Mouse (Mus musculus): ENCODE measurements at regions not wholly inside any gene's neighbourhood (a gene's known extent, or its start where the extent isn't known, plus 50 kb on each side); places are given as distances from the start of the nearest gene placed in this dataset.
A peak's percentile ranks its signal among the peaks of the same experiment; 100 is the strongest.

DNA sequence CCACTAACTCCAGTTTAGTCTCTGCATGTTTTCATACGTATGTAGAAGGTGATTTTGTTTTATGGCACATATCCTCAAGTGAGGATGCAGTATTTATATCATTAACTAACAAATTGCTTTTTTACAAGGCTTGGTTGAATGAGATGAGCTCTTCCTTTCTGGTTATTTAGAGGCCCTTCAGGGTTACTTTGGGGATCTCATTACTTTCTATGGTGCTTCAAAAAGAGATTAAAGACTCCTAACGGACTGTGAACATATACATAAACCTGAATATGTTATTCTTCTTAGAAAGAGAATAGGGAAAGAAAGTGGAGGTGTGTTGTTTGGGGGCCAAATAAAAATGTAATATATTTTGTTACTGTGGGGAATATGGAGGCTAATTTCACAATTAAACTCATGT, 918.8 kb upstream of the Celf2 start:
- TF ChIP-seq CTCF (IDR thresholded peaks at IDR 0.05) = no peak
- no peak overlapping the region for H3K27ac ChIP-seq
- intact Hi-C loops (cut with DNase I) = no loop called here
- DNase-seq (ENCODE audit: extremely low spot score in 1 of 2, low spot score in 2 of 2) = no peak
- H3K4me3 ChIP-seq = no peak overlapping the region

DNA sequence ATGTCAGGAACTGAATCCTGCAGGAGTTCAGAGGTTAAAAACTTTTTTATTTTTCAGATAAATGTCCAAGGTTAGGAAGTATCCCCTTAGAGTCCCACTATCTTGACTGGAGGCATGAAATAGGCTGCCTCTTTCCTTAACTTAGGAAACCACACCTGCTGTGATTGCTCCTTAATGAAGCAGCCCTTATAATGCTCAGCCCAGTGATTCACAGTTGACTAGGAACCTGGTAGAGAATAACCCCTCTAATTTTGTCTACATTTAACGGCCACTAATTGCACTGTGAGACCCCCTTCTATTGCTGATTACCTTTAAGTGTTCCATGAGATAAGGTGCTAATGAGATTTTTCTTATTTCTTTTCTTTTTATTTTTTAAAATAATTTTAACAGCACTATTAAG, 918.4 kb upstream of the Celf2 start:
- intact Hi-C loops (cut with DNase I) = no loop called here
- no peak for DNase-seq (ENCODE audit: extremely low spot score in 1 of 2, low spot score in 2 of 2)
- H3K27ac ChIP-seq = no peak overlapping the region
- H3K4me3 ChIP-seq = no peak overlapping the region
- TF ChIP-seq CTCF (IDR thresholded peaks at IDR 0.05) = no peak

DNA sequence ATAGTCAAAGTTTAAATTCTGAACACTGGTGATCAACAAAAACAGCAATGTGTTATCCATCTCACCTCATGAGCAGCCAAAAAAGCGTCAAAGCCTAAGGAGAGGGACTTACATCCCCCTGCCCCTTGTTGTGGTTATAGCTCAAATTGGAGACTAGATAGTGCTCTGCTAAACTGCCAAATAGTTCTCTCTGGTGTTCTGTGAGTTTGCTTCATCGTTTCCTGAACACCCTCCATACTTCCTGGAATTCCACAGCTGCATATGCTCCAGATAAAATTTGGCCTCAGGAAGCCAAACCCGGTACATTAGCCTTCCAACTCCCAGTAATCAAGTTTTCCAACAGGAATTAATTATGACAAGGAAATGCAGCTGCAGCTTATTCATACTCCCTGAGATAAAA, 906.6 kb upstream of the Celf2 start:
- intact Hi-C loops (cut with DNase I) = no loop called here
- Histone ChIP-seq H3K27ac (no peak overlapping the region), H3K4me3 (no peak overlapping the region)
- no peak for TF ChIP-seq CTCF (IDR thresholded peaks at IDR 0.05)
- DNase-seq (ENCODE audit: extremely low spot score in 1 of 2, low spot score in 2 of 2) = no peak

DNA sequence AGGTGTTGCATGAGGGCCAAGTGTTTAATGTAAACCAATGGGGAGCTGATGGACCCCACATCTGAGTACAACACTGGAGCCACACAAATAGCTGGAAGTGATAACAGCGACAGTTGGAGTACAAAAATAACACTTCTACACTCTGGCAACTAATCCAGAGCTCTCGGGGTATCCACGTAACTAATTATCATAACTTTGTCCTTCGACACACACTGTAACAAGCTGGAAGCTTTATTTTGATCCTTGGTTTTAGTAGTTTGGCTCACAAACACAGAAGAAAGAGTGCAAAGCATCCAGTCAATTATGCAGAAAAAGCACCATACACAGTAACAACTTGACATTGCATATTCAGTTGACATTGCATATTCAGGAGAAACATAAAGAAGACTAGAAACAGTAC, 884.8 kb upstream of the Celf2 start:
- no peak for DNase-seq (ENCODE audit: extremely low spot score in 1 of 2, low spot score in 2 of 2)
- intact Hi-C loops (cut with DNase I) = no loop called here
- Histone ChIP-seq H3K4me3 (no peak overlapping the region), H3K27ac (no peak overlapping the region)
- no peak for TF ChIP-seq CTCF (IDR thresholded peaks at IDR 0.05)

DNA sequence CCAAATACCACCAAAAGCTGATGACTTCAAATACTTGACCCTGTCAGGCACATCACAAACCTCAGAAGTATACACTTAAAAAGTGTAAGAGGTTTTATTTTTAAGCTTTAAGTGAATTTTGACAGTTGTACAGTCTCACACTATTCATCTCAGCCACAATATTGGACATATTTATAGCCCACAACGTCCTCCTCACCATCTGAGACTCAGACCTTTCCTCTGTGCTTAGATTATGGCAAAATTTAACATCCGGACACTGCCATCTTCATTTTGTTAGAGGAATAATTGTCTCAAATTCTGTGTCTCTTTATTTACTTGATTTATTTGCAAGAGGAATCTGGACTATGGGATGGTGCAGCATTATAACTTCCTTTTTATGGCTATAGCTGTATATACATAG, 880.2 kb upstream of the Celf2 start:
- Histone ChIP-seq H3K4me3 (no peak overlapping the region), H3K27ac (peak overlapping the region; percentile 29; the same call in 1 of the 2 replicates)
- TF ChIP-seq CTCF (IDR thresholded peaks at IDR 0.05) = no peak
- intact Hi-C loops (cut with DNase I) = loop anchor here (2.0 to 10.0 kb wide), 4 partner anchors 83 to 1125 kb away; no protein-coding TSS in a partner anchor
- no peak for DNase-seq (ENCODE audit: extremely low spot score in 1 of 2, low spot score in 2 of 2)

DNA sequence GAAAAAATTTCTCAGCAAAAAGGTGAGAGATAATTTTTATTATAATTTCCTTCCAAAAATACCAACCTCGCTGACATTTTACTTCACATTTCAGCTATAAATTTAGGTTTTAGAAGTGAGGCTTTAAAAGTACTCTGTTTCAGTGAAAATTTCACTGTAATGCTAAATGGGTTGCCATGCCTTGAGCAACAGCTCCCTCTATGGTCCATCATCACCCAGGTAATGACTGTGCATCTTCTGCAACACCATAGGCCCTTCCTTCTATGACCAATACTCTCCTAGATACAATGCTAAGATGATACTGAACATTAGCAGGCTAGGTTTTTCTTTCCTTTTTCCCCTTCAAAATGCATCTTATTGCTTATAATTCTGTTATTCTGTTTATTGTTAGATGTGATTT, 870.9 kb upstream of the Celf2 start:
- peak; percentile 87 for TF ChIP-seq CTCF (IDR thresholded peaks at IDR 0.05)
- intact Hi-C loops (cut with DNase I) = loop anchor here (5.0 to 10.0 kb wide), 2 partner anchors 983 to 1115 kb away; no protein-coding TSS in a partner anchor
- no peak overlapping the region for H3K4me3 ChIP-seq

DNA sequence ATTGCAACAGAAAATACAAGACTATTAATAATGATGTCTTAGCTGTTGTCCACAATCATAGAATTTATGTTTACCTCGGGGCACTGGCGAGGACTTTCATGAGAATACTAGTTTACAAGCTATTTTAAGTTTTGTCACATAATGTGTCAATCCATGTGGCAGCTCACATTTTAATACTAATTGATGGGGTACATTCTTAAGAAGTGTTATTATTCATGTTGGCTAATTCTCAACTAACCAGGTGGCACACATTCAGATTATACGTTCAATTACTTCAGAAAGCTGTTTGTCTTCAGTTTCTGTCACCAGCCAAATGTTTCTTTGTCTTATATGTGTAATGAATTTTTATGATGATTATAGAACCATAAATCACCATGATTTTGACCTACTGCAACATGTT, 870.2 kb upstream of the Celf2 start:
- intact Hi-C loops (cut with DNase I) = no loop called here

More for the DNA sequence above, 870.9 kb upstream of the Celf2 start:
- DNase-seq (ENCODE audit: extremely low spot score in 1 of 2, low spot score in 2 of 2) = peak; percentile 65 to 69
- peak overlapping the region; percentile 83 for H3K27ac ChIP-seq

DNA sequence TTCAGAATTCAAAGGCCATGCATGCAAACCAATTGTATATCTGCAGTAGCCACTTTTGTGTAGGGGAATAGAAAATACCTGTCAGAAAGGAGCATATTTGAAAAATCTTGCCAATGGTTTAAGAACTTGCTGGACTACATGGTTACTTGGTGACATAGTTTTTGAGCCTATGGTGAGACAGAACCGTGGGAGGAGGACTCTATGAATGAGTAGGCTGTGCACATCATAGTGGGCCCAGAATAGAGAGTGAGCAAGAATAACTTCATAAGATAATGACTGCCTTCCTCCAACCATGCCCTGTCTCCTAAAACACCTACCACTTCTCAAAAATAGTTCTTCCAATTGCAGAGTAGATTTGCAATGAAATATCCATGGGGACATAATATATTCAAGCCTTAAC, 838.5 kb upstream of the Celf2 start:
- intact Hi-C loops (cut with DNase I) = loop anchor here (5.0 to 10.0 kb wide), 4 partner anchors 321 to 1091 kb away; no protein-coding TSS in a partner anchor
- no peak for TF ChIP-seq CTCF (IDR thresholded peaks at IDR 0.05)
- H3K27ac ChIP-seq = peak overlapping the region; percentile 90
- H3K4me3 ChIP-seq = no peak overlapping the region
- DNase-seq (ENCODE audit: extremely low spot score in 1 of 2, low spot score in 2 of 2) = no peak

More for the DNA sequence above, 870.2 kb upstream of the Celf2 start:
- H3K4me3 ChIP-seq = no peak overlapping the region
- H3K27ac ChIP-seq = peak overlapping the region; percentile 83
- no peak for DNase-seq (ENCODE audit: extremely low spot score in 1 of 2, low spot score in 2 of 2)
- TF ChIP-seq CTCF (IDR thresholded peaks at IDR 0.05) = no peak

DNA sequence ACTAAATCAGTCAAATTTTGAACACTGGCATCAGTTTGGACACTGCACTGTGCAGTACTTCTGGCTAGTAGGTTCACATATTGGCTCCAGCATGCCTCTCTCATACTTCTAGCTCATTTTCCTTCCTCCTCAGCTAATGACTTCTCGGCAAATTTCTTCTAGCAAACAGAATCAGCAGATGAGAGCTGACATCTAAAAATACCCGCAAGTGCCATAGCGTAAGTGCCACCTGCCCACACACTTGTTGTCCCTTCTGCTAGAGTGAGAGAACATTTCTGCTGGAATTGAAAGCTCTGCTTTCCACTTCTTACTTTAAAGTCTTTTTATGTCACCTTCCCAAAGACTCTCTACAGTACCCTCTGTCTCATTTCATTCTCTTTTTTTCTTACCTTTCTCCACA, 835.4 kb upstream of the Celf2 start:
- no peak overlapping the region for H3K4me3 ChIP-seq
- peak overlapping the region; percentile 90 for H3K27ac ChIP-seq
- intact Hi-C loops (cut with DNase I) = loop anchor here (1.0 to 10.0 kb wide), 5 partner anchors 68 to 1087 kb away; no protein-coding TSS in a partner anchor
- DNase-seq (ENCODE audit: extremely low spot score in 1 of 2, low spot score in 2 of 2) = peak; percentile 62 to 64
- TF ChIP-seq CTCF (IDR thresholded peaks at IDR 0.05) = no peak

DNA sequence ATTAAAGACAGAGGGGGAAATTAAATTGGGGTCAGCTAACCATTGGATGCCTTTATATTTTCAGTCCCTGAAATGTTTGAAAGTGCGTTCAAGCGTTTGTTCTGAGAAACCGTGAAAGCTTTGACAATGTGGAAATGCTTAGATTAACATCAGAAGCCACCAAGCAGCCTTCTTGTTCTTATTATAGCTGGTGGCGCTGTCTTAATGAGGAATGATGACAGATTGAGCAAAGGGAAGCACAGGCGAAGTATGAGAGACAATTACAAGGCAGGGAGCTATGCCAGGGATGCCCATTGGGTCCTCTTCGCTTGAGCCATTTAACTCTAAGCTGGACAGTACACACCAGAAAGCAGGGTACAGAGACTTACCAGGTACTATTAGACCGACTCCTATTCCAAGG, 828.9 kb upstream of the Celf2 start:
- intact Hi-C loops (cut with DNase I) = no loop called here
- H3K4me3 ChIP-seq = no peak overlapping the region
- peak overlapping the region; percentile 91 for H3K27ac ChIP-seq
- TF ChIP-seq CTCF (IDR thresholded peaks at IDR 0.05) = no peak
- no peak for DNase-seq (ENCODE audit: extremely low spot score in 1 of 2, low spot score in 2 of 2)

DNA sequence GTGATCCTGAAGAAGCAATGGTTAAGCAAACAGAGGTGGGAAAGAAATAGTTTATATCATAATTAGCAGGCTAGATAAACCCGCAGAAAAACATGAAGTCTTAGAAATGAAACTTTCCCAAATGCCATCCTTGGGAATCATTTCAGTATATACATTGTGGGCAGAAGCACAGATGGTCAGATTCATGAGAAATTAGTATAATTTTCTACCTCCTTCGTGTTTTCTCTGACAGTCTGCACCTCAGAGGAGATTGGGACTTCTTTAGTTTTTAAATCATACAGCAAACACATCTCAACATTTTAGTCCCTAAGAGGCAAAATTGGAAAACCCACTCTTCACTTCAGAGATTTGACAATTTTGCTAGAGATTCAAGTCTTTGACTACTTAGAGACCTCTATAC, 786.6 kb upstream of the Celf2 start:
- no peak for DNase-seq (ENCODE audit: extremely low spot score in 1 of 2, low spot score in 2 of 2)
- peak overlapping the region; percentile 76 for H3K27ac ChIP-seq
- TF ChIP-seq CTCF (IDR thresholded peaks at IDR 0.05) = no peak
- no peak overlapping the region for H3K4me3 ChIP-seq
- intact Hi-C loops (cut with DNase I) = no loop called here

DNA sequence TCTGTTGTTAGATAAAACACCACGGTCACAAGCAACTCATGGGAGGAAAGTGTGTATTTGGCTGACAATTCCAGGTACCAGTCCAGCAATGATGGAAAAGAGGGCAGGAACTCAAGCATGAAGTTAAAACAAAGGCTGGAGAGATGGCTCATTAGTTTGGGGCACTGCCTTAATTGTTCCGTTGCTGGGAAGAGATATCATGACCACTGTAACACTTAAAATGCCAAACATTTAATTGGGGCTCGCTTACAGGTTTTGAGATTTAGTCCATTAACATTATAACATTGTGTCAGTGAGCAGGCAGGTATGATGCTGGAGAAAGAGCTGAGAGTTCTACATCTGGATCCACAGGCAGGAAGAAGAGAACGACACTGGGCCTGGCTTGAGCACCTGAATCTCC, 782.0 kb upstream of the Celf2 start:
- no peak for DNase-seq (ENCODE audit: extremely low spot score in 1 of 2, low spot score in 2 of 2)
- no peak for TF ChIP-seq CTCF (IDR thresholded peaks at IDR 0.05)
- no peak overlapping the region for H3K27ac ChIP-seq
- no peak overlapping the region for H3K4me3 ChIP-seq
- intact Hi-C loops (cut with DNase I) = no loop called here

DNA sequence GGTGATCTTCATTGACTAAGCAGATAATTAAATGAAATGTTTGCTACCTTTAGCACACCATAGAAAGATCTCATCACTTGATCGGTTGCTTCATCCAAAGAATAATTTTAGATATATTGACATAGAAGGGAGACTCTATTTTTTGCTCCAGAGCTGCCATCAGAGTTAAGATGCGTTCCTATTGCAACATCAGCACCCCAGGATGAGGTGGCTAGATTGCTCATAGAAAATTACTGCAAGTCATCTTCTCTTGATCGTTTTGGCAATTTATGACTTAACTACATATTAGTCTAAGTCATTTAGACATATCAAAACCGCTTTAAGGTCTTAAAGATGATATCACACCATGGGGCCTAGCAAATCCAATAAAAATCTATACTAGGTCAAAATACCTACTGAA, 778.0 kb upstream of the Celf2 start:
- Histone ChIP-seq H3K4me3 (no peak overlapping the region), H3K27ac (no peak overlapping the region)
- TF ChIP-seq CTCF (IDR thresholded peaks at IDR 0.05) = no peak
- intact Hi-C loops (cut with DNase I) = loop anchor here (5.0 kb wide), 1 partner anchor 735 kb away; no protein-coding TSS in a partner anchor
- DNase-seq (ENCODE audit: extremely low spot score in 1 of 2, low spot score in 2 of 2) = no peak

All from left cerebral cortex, adult 2 months (tissue).